Mouse (Mus musculus) activated CD4-positive, CD25-positive, alpha-beta regulatory T cell (primary cell): ENCODE data around the gene Pard3b. TPM values are rescaled to one million over a fixed set of nuclear protein-coding genes. Genes with fewer than 3 reads are reported as not detected.

ENCODE experiments used
- polyA plus RNA-seq, 2 experiments: library from polyadenylated mRNA; unstranded; fragments of 100-300 nt; shearing (Covaris generic); gene quantifications; one replicate each; pipeline ENCODE4 v1.2.1; 2017

Gene Pard3b
- under 1 TPM; 0.13 to 0.65 TPM for polyA plus RNA-seq

GRCm38 (mm10) chr1:61638347-61639111, at the start of gene Pard3b:
Pard3b (plus strand) TSS chr1:61638824.

